Mouse (Mus musculus): Measurements from ENCODE around the gene Clgn. TPM values are rescaled to one million over a fixed set of nuclear protein-coding genes. Genes with fewer than 3 reads are reported as not detected.
"Not testable (repeated sequence)": the region's sequence is repeated elsewhere in the genome, so short reads cannot be mapped to it uniquely, and the experiment has no call there.

Clgn gene
- polyA plus RNA-seq, 1 experiment: 0.01 TPM

DNA sequence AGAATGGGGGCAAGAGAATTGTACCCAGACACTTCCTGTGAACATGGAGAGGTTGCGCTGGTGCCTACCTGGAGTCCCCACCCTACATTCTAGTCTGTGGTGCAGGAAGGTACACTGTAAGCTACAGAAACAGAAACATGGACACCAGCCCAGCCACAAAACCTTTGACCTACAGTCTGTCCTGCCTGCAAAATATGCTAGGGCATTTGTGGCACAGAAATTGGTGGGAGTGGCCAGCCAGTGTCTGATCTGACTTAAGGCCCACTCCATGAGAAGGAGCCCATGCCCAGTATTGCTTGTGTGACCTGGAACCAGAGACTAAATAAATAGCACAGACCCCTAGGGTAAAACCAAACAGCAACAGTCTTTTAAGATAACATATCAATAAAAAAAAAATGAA, 31.7 kb downstream of the Clgn start:
- WGBS: 94% methylated on average over 1 of the region's 1 CpGs
- Histone ChIP-seq H3K27ac (ENCODE audit: insufficient read depth, low read length) (no peak overlapping the region), H3K27me3 (ENCODE audit: control insufficient read depth, insufficient read depth, low read length) (no peaks in the 10 kb centered on the region), H3K36me3 (ENCODE audit: control insufficient read depth, insufficient read depth, low read length) (no peaks in the 10 kb centered on the region), H3K4me1 (ENCODE audit: control insufficient read depth, insufficient read depth, insufficient read length) (no peaks in the 10 kb centered on the region), H3K4me3 (ENCODE audit: extremely low read depth, insufficient read depth, insufficient read length) (no peak overlapping the region)
- no peak for DNase-seq (ENCODE audit: low read depth in 1 of 2, low spot score in 2 of 2)
- TF ChIP-seq POLR2A (IDR thresholded peaks at IDR 0.05; ENCODE audit: low read depth, low read length) (no peak), CTCF (IDR thresholded peaks at IDR 0.05; ENCODE audit: extremely low read depth, insufficient read depth, insufficient read length, insufficient replicate concordance) (no peak)

DNA sequence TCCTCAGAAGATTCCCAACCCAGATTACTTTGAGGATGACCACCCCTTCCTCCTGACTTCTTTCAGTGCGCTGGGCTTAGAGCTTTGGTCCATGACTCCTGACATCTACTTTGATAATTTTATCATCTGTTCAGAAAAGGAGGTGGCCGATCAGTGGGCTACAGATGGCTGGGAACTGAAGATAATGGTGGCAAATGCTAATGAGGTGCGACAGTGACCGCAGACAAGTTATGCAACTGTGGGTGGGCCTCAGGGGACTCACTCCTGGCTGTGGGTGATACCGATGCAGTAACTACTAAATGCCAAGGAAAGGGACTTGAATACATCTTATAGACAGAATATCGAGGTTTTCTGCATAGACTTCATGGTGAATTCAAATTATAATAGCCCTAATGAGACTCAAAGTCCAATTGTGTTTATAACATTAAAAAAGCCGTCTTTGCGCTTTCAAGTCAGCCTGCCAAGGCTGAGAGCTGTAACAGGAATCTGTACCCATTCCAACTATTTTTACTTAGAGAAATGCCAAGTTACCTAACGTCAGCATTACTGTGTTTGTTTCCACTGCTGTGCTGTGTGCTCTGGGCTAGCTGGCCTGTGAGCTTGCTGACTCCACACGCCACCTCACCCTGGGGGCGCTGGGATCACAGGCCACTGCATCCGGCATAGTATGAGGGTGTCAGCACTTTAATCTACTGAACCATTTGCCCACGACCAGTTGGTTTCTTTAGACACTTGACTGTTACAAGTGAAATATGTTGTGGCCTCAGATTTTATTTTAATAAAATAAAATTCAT, 33.6 kb downstream of the Clgn start:
- H3K27ac ChIP-seq (ENCODE audit: insufficient read depth, low read length): no peak overlapping the region; the same call in 1 of the 2 replicates
- H3K27me3 ChIP-seq (ENCODE audit: control insufficient read depth, insufficient read depth, low read length): no peaks in the 10 kb centered on the region
- no peak for DNase-seq (ENCODE audit: low read depth in 1 of 2, low spot score in 2 of 2)
- H3K4me3 ChIP-seq (ENCODE audit: extremely low read depth, insufficient read depth, insufficient read length): no peak overlapping the region
- H3K36me3 ChIP-seq (ENCODE audit: control insufficient read depth, insufficient read depth, low read length): no peaks in the 10 kb centered on the region
- no peaks in the 10 kb centered on the region for H3K4me1 ChIP-seq (ENCODE audit: control insufficient read depth, insufficient read depth, insufficient read length)
- no peak for TF ChIP-seq CTCF (IDR thresholded peaks at IDR 0.05; ENCODE audit: extremely low read depth, insufficient read depth, insufficient read length, insufficient replicate concordance)
- no peak for TF ChIP-seq POLR2A (IDR thresholded peaks at IDR 0.05; ENCODE audit: low read depth, low read length)
- 79% methylated on average over 13 of the region's 13 CpGs for WGBS

DNA sequence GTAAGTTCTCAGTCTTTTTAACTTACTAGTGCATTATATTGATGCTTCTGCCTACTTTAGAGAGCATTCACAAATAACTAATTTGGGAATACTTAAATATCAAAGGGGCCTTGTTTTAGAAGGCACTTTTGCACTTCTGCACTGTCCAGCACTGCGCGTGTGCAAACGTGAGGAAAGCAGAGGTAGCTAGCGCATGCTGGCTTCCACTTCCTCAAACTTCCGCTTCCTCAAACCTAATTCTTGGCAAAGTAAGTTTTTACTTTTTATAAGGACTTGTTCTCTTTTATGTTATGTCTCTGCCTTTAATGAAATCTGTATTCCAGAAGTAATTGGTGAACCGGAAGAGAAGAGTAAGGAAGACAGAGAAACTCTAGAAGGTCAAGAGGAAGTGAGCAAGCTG, 35.5 kb downstream of the Clgn start:
- no peaks in the 10 kb centered on the region for H3K27me3 ChIP-seq (ENCODE audit: control insufficient read depth, insufficient read depth, low read length)
- 77% methylated on average over 6 of the region's 6 CpGs for WGBS
- TF ChIP-seq CTCF (IDR thresholded peaks at IDR 0.05; ENCODE audit: extremely low read depth, insufficient read depth, insufficient read length, insufficient replicate concordance) (no peak), POLR2A (IDR thresholded peaks at IDR 0.05; ENCODE audit: low read depth, low read length) (no peak)
- no peak overlapping the region for H3K4me3 ChIP-seq (ENCODE audit: extremely low read depth, insufficient read depth, insufficient read length)
- H3K27ac ChIP-seq (ENCODE audit: insufficient read depth, low read length): no peak overlapping the region
- DNase-seq (ENCODE audit: low read depth in 1 of 2, low spot score in 2 of 2): no peak
- H3K4me1 ChIP-seq (ENCODE audit: control insufficient read depth, insufficient read depth, insufficient read length): no peaks in the 10 kb centered on the region
- no peaks in the 10 kb centered on the region for H3K36me3 ChIP-seq (ENCODE audit: control insufficient read depth, insufficient read depth, low read length)

DNA sequence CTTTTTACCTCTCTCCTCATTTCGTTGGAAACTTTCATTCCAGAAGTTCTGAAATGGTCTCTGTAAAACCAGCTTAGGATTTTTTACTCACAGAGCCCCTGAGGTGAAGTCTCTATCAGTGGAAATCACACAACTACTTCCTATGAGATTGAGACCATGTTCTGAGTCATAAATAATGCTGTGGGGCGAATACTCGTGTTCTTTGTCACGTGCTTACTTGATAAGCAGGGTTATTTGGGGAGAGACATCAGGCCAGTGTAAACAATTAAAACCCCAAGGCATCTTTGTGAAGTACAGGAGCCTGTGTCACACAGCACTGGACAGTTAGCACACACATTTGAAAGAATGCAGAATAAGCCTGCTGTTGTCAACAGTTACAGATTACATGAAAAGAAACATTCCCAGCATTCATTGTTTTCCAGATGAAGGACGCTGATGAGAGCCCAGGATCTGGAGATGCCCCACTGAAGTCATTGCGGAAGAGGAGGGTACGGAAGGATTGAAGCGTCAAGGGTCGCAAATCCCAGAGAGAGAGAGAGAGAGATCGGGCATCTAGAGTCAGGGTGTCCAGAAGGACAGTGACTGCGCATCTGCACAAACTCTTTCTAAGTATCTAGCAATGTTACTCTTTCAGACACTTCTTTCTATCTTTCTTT, 36.6 kb downstream of the Clgn start:
- Histone ChIP-seq H3K4me1 (ENCODE audit: control insufficient read depth, insufficient read depth, insufficient read length) (no peaks in the 10 kb centered on the region), H3K36me3 (ENCODE audit: control insufficient read depth, insufficient read depth, low read length) (no peaks in the 10 kb centered on the region), H3K27me3 (ENCODE audit: control insufficient read depth, insufficient read depth, low read length) (no peaks in the 10 kb centered on the region), H3K4me3 (ENCODE audit: extremely low read depth, insufficient read depth, insufficient read length) (no peak overlapping the region), H3K27ac (ENCODE audit: insufficient read depth, low read length) (no peak overlapping the region)
- no peak for DNase-seq (ENCODE audit: low read depth in 1 of 2, low spot score in 2 of 2)
- WGBS: 78% methylated on average over 11 of the region's 11 CpGs
- TF ChIP-seq CTCF (IDR thresholded peaks at IDR 0.05; ENCODE audit: extremely low read depth, insufficient read depth, insufficient read length, insufficient replicate concordance): no peak
- TF ChIP-seq POLR2A (IDR thresholded peaks at IDR 0.05; ENCODE audit: low read depth, low read length): no peak

DNA sequence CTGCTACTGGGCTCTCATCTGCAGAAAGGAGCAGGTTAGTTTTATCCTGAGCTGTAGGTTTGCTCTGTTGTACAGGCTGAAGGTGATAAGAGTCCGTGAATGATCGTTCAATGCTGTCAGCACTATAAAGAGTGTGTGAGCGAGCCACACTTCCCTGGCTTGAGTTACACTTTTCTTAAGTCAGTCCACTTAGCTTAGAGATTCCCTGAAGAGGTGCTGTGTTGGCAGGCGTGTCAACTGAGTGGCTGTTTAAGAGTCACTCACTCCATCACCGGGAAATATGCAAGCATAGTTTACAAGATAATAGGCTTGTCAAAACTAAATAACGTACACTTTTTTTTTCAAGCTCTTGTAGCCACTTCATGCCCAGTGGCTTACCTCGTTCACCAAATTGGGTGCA, 37.3 kb downstream of the Clgn start:
- 81% methylated on average over 7 of the region's 7 CpGs for WGBS
- DNase-seq (ENCODE audit: low read depth in 1 of 2, low spot score in 2 of 2): no peak
- no peaks in the 10 kb centered on the region for H3K27me3 ChIP-seq (ENCODE audit: control insufficient read depth, insufficient read depth, low read length)
- no peak overlapping the region for H3K4me3 ChIP-seq (ENCODE audit: extremely low read depth, insufficient read depth, insufficient read length)
- TF ChIP-seq POLR2A (IDR thresholded peaks at IDR 0.05; ENCODE audit: low read depth, low read length) (no peak), CTCF (IDR thresholded peaks at IDR 0.05; ENCODE audit: extremely low read depth, insufficient read depth, insufficient read length, insufficient replicate concordance) (no peak)
- H3K27ac ChIP-seq (ENCODE audit: insufficient read depth, low read length): no peak overlapping the region
- no peaks in the 10 kb centered on the region for H3K4me1 ChIP-seq (ENCODE audit: control insufficient read depth, insufficient read depth, insufficient read length)
- no peaks in the 10 kb centered on the region for H3K36me3 ChIP-seq (ENCODE audit: control insufficient read depth, insufficient read depth, low read length)

DNA sequence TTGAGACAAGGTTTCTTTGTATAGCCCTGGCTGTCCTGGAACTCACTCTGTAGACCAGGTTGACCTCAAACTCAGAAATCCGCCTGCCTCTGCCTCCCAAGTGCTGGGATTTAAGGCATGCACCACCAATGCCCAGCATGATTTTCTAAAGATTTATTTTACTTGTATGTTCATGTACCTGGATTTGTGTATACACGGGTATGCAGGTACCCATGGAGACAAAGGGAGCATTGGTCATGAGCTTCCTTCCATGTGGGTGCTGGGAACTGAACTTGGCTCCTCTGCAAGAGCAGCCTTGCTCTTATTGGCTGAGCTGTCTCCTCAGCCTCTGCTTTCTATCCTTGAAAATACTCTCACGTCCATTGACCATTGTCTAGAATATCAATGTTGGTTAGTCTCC, 39.0 kb downstream of the Clgn start:
- H3K27me3 ChIP-seq (ENCODE audit: control insufficient read depth, insufficient read depth, low read length); H3K27ac ChIP-seq (ENCODE audit: insufficient read depth, low read length); DNase-seq (ENCODE audit: low read depth in 1 of 2, low spot score in 2 of 2); H3K4me3 ChIP-seq (ENCODE audit: extremely low read depth, insufficient read depth, insufficient read length); H3K36me3 ChIP-seq (ENCODE audit: control insufficient read depth, insufficient read depth, low read length); H3K4me1 ChIP-seq (ENCODE audit: control insufficient read depth, insufficient read depth, insufficient read length): not testable (repeated sequence)
- 82% methylated on average over 3 of the region's 3 CpGs for WGBS

DNA sequence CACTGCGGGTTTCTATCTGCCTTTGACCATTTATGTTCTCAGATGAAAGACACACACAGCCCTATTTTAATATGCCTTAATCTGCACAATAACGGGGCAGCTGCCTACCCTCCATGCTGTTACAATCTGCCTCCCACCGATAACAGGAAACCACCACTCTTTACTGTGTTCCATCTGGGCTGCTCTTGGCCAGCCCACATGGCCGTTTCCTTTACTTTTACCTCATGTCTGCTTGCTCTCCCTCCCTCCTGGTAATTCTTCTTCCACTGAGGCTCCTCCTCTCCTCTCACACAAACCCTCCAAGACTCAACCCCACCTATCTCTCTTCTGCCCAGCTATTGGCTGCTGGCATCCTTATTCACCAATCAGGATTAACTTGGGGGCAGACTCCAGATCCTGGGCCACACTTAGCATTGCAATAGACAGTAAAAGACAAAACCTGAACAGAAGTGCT, 39.4 kb downstream of the Clgn start:
- H3K4me3 ChIP-seq (ENCODE audit: extremely low read depth, insufficient read depth, insufficient read length): no peak overlapping the region
- H3K36me3 ChIP-seq (ENCODE audit: control insufficient read depth, insufficient read depth, low read length): peaks cover 2% of the 10 kb centered on the region
- WGBS: 24% methylated on average over 4 of the region's 4 CpGs
- H3K27me3 ChIP-seq (ENCODE audit: control insufficient read depth, insufficient read depth, low read length): no peaks in the 10 kb centered on the region
- H3K4me1 ChIP-seq (ENCODE audit: control insufficient read depth, insufficient read depth, insufficient read length): no peaks in the 10 kb centered on the region
- TF ChIP-seq POLR2A (IDR thresholded peaks at IDR 0.05; ENCODE audit: low read depth, low read length) (no peak), CTCF (IDR thresholded peaks at IDR 0.05; ENCODE audit: extremely low read depth, insufficient read depth, insufficient read length, insufficient replicate concordance) (no peak)
- H3K27ac ChIP-seq (ENCODE audit: insufficient read depth, low read length): no peak overlapping the region
- DNase-seq (ENCODE audit: low read depth in 1 of 2, low spot score in 2 of 2): no peak

Data from spleen, adult 2 months (tissue).